Mouse (Mus musculus): ENCODE measurements at regions not wholly inside any gene's neighbourhood (a gene's known extent, or its start where the extent isn't known, plus 50 kb on each side); places are given as distances from the start of the nearest gene placed in this dataset.

DNA sequence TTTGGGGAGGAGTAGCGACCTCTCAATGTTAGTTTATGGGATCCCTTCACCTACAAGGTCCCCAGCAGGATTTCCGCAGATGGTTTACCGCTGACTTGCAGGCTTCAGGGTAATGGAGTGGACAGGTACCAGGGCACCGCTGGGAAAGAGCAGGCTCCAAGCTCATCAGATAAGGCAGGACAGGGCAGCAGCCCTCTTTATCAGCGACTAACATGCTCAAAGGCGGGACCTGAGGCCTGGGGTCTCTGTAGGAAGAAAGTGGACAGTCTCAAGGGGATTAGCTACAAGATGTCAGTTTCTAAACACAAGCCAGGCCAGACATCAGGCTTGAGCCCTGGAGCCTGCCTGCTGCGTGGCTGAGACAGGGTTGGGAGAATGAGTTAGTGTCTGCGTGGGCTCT is 74.9 kb upstream of the Stx18 start:
- no peak for TF ChIP-seq CTCF (IDR thresholded peaks at IDR 0.05; ENCODE audit: low read depth)
- TF ChIP-seq EP300 (IDR thresholded peaks at IDR 0.05; ENCODE audit: low read depth): no peak

Data from liver, embryonic 14.5 days (tissue).